Mouse (Mus musculus): Measurements from ENCODE around the gene Atxn7l1. TPM values are rescaled to one million over a fixed set of nuclear protein-coding genes. Genes with fewer than 3 reads are reported as not detected.

The Atxn7l1 gene
- polyA plus RNA-seq, 1 experiment from 2014 or later, result 15.7 TPM

- Histone ChIP-seq H3K9me3 (ENCODE audit: control insufficient read depth, low read length) (no peaks in the 10 kb centered on the region), H3K4me2 (ENCODE audit: low read depth, low read length) (no peak overlapping the region), H3K4me3 (ENCODE audit: low read length) (no peak overlapping the region), H3K27ac (ENCODE audit: low read length) (no peak overlapping the region), H3K4me1 (replicated peaks; ENCODE audit: control insufficient read depth, insufficient read depth, low read length) (peaks cover 14% of the 10 kb centered on the region; the same call in 1 of the 2 replicates), H3K27me3 (ENCODE audit: control insufficient read depth, insufficient read depth, low read depth, low read length) (no peaks in the 10 kb centered on the region), H3K36me3 (ENCODE audit: control insufficient read depth, insufficient read depth, low read length) (no peaks in the 10 kb centered on the region), H3K9ac (ENCODE audit: low read length) (no peak overlapping the region)
- WGBS, result 95% methylated on average over 3 of the region's 3 CpGs
- no peak for ATAC-seq (ENCODE audit: low read depth)
Observed at GRCm38 (mm10) chr12:33184137-33184536, 36.6 kb downstream of the Atxn7l1 start.

GRCm38 (mm10) chr12:33185046-33185445 is 37.6 kb downstream of the Atxn7l1 start:
- Histone ChIP-seq H3K9ac (ENCODE audit: low read length) (no peak overlapping the region), H3K4me3 (ENCODE audit: low read length) (no peak overlapping the region), H3K4me1 (replicated peaks; ENCODE audit: control insufficient read depth, insufficient read depth, low read length) (peaks cover 14% of the 10 kb centered on the region; the same call in 1 of the 2 replicates), H3K36me3 (ENCODE audit: control insufficient read depth, insufficient read depth, low read length) (no peaks in the 10 kb centered on the region), H3K27me3 (ENCODE audit: control insufficient read depth, insufficient read depth, low read depth, low read length) (no peaks in the 10 kb centered on the region), H3K27ac (ENCODE audit: low read length) (no peak overlapping the region), H3K9me3 (ENCODE audit: control insufficient read depth, low read length) (no peaks in the 10 kb centered on the region), H3K4me2 (ENCODE audit: low read depth, low read length) (no peak overlapping the region)
- ATAC-seq (ENCODE audit: low read depth), result peak; percentile 64
- WGBS, result 36% methylated on average over 6 of the region's 6 CpGs

GRCm38 (mm10) chr12:33186331-33186730 is 38.8 kb downstream of the Atxn7l1 start:
- H3K9me3 ChIP-seq (ENCODE audit: control insufficient read depth, low read length), result no peaks in the 10 kb centered on the region
- H3K4me1 ChIP-seq (replicated peaks; ENCODE audit: control insufficient read depth, insufficient read depth, low read length), result peaks cover 14% of the 10 kb centered on the region; the same call in 1 of the 2 replicates
- H3K9ac ChIP-seq (ENCODE audit: low read length), result no peak overlapping the region
- WGBS, result 90% methylated on average over 2 of the region's 2 CpGs
- H3K27me3 ChIP-seq (ENCODE audit: control insufficient read depth, insufficient read depth, low read depth, low read length), result no peaks in the 10 kb centered on the region
- no peak for ATAC-seq (ENCODE audit: low read depth)
- H3K27ac ChIP-seq (ENCODE audit: low read length), result no peak overlapping the region
- no peak overlapping the region for H3K4me2 ChIP-seq (ENCODE audit: low read depth, low read length)
- no peaks in the 10 kb centered on the region for H3K36me3 ChIP-seq (ENCODE audit: control insufficient read depth, insufficient read depth, low read length)
- no peak overlapping the region for H3K4me3 ChIP-seq (ENCODE audit: low read length)

GRCm38 (mm10) chr12:33190133-33190532 is 42.6 kb downstream of the Atxn7l1 start:
- WGBS, result 88% methylated on average over 7 of the region's 7 CpGs
- Histone ChIP-seq H3K9ac (ENCODE audit: low read length) (no peak overlapping the region), H3K27me3 (ENCODE audit: control insufficient read depth, insufficient read depth, low read depth, low read length) (no peaks in the 10 kb centered on the region), H3K4me3 (ENCODE audit: low read length) (no peak overlapping the region), H3K27ac (ENCODE audit: low read length) (no peak overlapping the region), H3K36me3 (ENCODE audit: control insufficient read depth, insufficient read depth, low read length) (no peaks in the 10 kb centered on the region), H3K4me1 (replicated peaks; ENCODE audit: control insufficient read depth, insufficient read depth, low read length) (peaks cover 16% of the 10 kb centered on the region), H3K4me2 (ENCODE audit: low read depth, low read length) (no peak overlapping the region), H3K9me3 (ENCODE audit: control insufficient read depth, low read length) (no peaks in the 10 kb centered on the region)
- ATAC-seq (ENCODE audit: low read depth), result no peak

- no peak overlapping the region for H3K4me3 ChIP-seq (ENCODE audit: low read length)
- WGBS, result 70% methylated on average over 6 of the region's 6 CpGs
- no peak overlapping the region for H3K9ac ChIP-seq (ENCODE audit: low read length)
- no peak for ATAC-seq (ENCODE audit: low read depth)
- H3K27ac ChIP-seq (ENCODE audit: low read length), result no peak overlapping the region
- no peaks in the 10 kb centered on the region for H3K9me3 ChIP-seq (ENCODE audit: control insufficient read depth, low read length)
- H3K4me1 ChIP-seq (replicated peaks; ENCODE audit: control insufficient read depth, insufficient read depth, low read length), result peaks cover 12% of the 10 kb centered on the region
- H3K36me3 ChIP-seq (ENCODE audit: control insufficient read depth, insufficient read depth, low read length), result no peaks in the 10 kb centered on the region
- H3K27me3 ChIP-seq (ENCODE audit: control insufficient read depth, insufficient read depth, low read depth, low read length), result no peaks in the 10 kb centered on the region
- no peak overlapping the region for H3K4me2 ChIP-seq (ENCODE audit: low read depth, low read length)
Observed at GRCm38 (mm10) chr12:33190633-33191032, 43.1 kb downstream of the Atxn7l1 start.

GRCm38 (mm10) chr12:33193408-33193901 is 46.0 kb downstream of the Atxn7l1 start:
- Histone ChIP-seq H3K36me3 (ENCODE audit: control insufficient read depth, insufficient read depth, low read length) (no peaks in the 10 kb centered on the region), H3K4me2 (ENCODE audit: low read depth, low read length) (no peak overlapping the region), H3K9ac (ENCODE audit: low read length) (no peak overlapping the region), H3K4me3 (ENCODE audit: low read length) (no peak overlapping the region), H3K9me3 (ENCODE audit: control insufficient read depth, low read length) (no peaks in the 10 kb centered on the region), H3K27me3 (ENCODE audit: control insufficient read depth, insufficient read depth, low read depth, low read length) (no peaks in the 10 kb centered on the region), H3K27ac (ENCODE audit: low read length) (peak overlapping the region; percentile 35), H3K4me1 (replicated peaks; ENCODE audit: control insufficient read depth, insufficient read depth, low read length) (peaks cover 12% of the 10 kb centered on the region)
- 30% methylated on average over 11 of the region's 11 CpGs for WGBS
- ATAC-seq (ENCODE audit: low read depth), result peak; percentile 92

GRCm38 (mm10) chr12:33195175-33195574 is 47.7 kb downstream of the Atxn7l1 start:
- no peak for ATAC-seq (ENCODE audit: low read depth)
- WGBS, result 52% methylated on average over 8 of the region's 8 CpGs
- Histone ChIP-seq H3K9me3 (ENCODE audit: control insufficient read depth, low read length) (no peaks in the 10 kb centered on the region), H3K4me2 (ENCODE audit: low read depth, low read length) (no peak overlapping the region), H3K27me3 (ENCODE audit: control insufficient read depth, insufficient read depth, low read depth, low read length) (no peaks in the 10 kb centered on the region), H3K4me3 (ENCODE audit: low read length) (no peak overlapping the region), H3K9ac (ENCODE audit: low read length) (no peak overlapping the region), H3K27ac (ENCODE audit: low read length) (no peak overlapping the region), H3K4me1 (replicated peaks; ENCODE audit: control insufficient read depth, insufficient read depth, low read length) (peaks cover 12% of the 10 kb centered on the region), H3K36me3 (ENCODE audit: control insufficient read depth, insufficient read depth, low read length) (no peaks in the 10 kb centered on the region)

GRCm38 (mm10) chr12:33197287-33197686 is 49.8 kb downstream of the Atxn7l1 start:
- Histone ChIP-seq H3K27ac (ENCODE audit: low read length) (no peak overlapping the region), H3K4me1 (replicated peaks; ENCODE audit: control insufficient read depth, insufficient read depth, low read length) (peaks cover 16% of the 10 kb centered on the region), H3K4me3 (ENCODE audit: low read length) (no peak overlapping the region), H3K9ac (ENCODE audit: low read length) (no peak overlapping the region), H3K4me2 (ENCODE audit: low read depth, low read length) (no peak overlapping the region), H3K27me3 (ENCODE audit: control insufficient read depth, insufficient read depth, low read depth, low read length) (no peaks in the 10 kb centered on the region), H3K9me3 (ENCODE audit: control insufficient read depth, low read length) (no peaks in the 10 kb centered on the region), H3K36me3 (ENCODE audit: control insufficient read depth, insufficient read depth, low read length) (no peaks in the 10 kb centered on the region)
- WGBS, result 71% methylated on average over 6 of the region's 6 CpGs
- ATAC-seq (ENCODE audit: low read depth), result no peak

- no peaks in the 10 kb centered on the region for H3K27me3 ChIP-seq (ENCODE audit: control insufficient read depth, insufficient read depth, low read depth, low read length)
- peaks cover 19% of the 10 kb centered on the region for H3K4me1 ChIP-seq (replicated peaks; ENCODE audit: control insufficient read depth, insufficient read depth, low read length)
- H3K4me3 ChIP-seq (ENCODE audit: low read length), result no peak overlapping the region
- H3K36me3 ChIP-seq (ENCODE audit: control insufficient read depth, insufficient read depth, low read length), result no peaks in the 10 kb centered on the region
- no peak overlapping the region for H3K9ac ChIP-seq (ENCODE audit: low read length)
- ATAC-seq (ENCODE audit: low read depth), result no peak
- no peaks in the 10 kb centered on the region for H3K9me3 ChIP-seq (ENCODE audit: control insufficient read depth, low read length)
- H3K27ac ChIP-seq (ENCODE audit: low read length), result no peak overlapping the region
- WGBS, result 74% methylated on average over 6 of the region's 6 CpGs
- no peak overlapping the region for H3K4me2 ChIP-seq (ENCODE audit: low read depth, low read length)
Observed at GRCm38 (mm10) chr12:33197746-33198145, 50.3 kb downstream of the Atxn7l1 start.

GRCm38 (mm10) chr12:33201068-33201467 is 53.6 kb downstream of the Atxn7l1 start:
- 80% methylated on average over 5 of the region's 6 CpGs for WGBS
- no peak for ATAC-seq (ENCODE audit: low read depth)

More at GRCm38 (mm10) chr12:33201068-33201467, 53.6 kb downstream of the Atxn7l1 start:
- Histone ChIP-seq H3K9ac (ENCODE audit: low read length) (no peak overlapping the region), H3K27ac (ENCODE audit: low read length) (no peak overlapping the region), H3K4me3 (ENCODE audit: low read length) (no peak overlapping the region), H3K4me1 (replicated peaks; ENCODE audit: control insufficient read depth, insufficient read depth, low read length) (peaks cover 11% of the 10 kb centered on the region; the same call in 1 of the 2 replicates), H3K27me3 (ENCODE audit: control insufficient read depth, insufficient read depth, low read depth, low read length) (no peaks in the 10 kb centered on the region), H3K9me3 (ENCODE audit: control insufficient read depth, low read length) (no peaks in the 10 kb centered on the region), H3K4me2 (ENCODE audit: low read depth, low read length) (no peak overlapping the region), H3K36me3 (ENCODE audit: control insufficient read depth, insufficient read depth, low read length) (no peaks in the 10 kb centered on the region)
